ENCODE assay signal across 9 mouse cellular contexts in genomic region chr6:129517752-129518408, GRCm38 (mm10). TPM values are rescaled to one million over a fixed set of nuclear protein-coding genes. Genes with fewer than 3 reads are reported as not detected.
A peak's percentile ranks its signal among the peaks of the same experiment; 100 is the strongest.
DNase-seq lines count a peak whose midpoint lies in the region; ATAC-seq and TF ChIP-seq lines count a peak whose summit lies in the region.
"Had no signal": no experiment of that assay in that cellular context is flagged by ENCODE, and none has a peak within 500 bp of the region (broad histone marks: within the 10 kb centered on the region; RNA-seq: fewer than 3 reads in every experiment).

No protein-coding gene starts in this region.

- H3K4me1 ChIP-seq in thymus, adult 2 months (replicated peaks; ENCODE audit: control insufficient read depth, insufficient read depth, low read length) = no peaks in the 10 kb centered on the region
- H3K4me1 ChIP-seq in limb, embryonic 13.5 days = peaks cover 3% of the 10 kb centered on the region; the same call in 1 of the 2 replicates

- TF ChIP-seq POLR2A in thymus, adult 2 months (IDR thresholded peaks at IDR 0.05; ENCODE audit: control insufficient read depth, extremely low read depth, insufficient read depth, low read length, poor library complexity) = no peak

- peak; percentile 66; the same call in 1 of the 2 replicates for ATAC-seq in limb, embryonic 13.5 days (ENCODE audit: low FRiP score, low read depth)

- no peaks in the 10 kb centered on the region for H3K9me3 ChIP-seq in limb, embryonic 13.5 days

- no peak overlapping the region for H3K9ac ChIP-seq in limb, embryonic 13.5 days

- no peak for TF ChIP-seq CTCF in thymus, adult 2 months (IDR thresholded peaks at IDR 0.05; ENCODE audit: borderline replicate concordance, control insufficient read depth, extremely low read depth, insufficient read depth, low read length, poor library complexity)

- H3K27ac ChIP-seq in thymus, adult 2 months (ENCODE audit: control insufficient read depth, insufficient read depth, low read length) = no peak overlapping the region
- no peak overlapping the region for H3K27ac ChIP-seq in limb, embryonic 13.5 days

- no peak overlapping the region for H3K4me2 ChIP-seq in limb, embryonic 13.5 days (replicated peaks)

- DNase-seq in cerebellum, adult 9-10 months = peak; percentile 26
- DNase-seq in cerebellum, adult 11 months = no peak
- peak; percentile 19 for DNase-seq in thymus, adult 2 months
- no peak for DNase-seq in thymus, postnatal 36 days
- peak; percentile 46 for DNase-seq in heart, postnatal 4 days
- DNase-seq in natural killer cell, adult 2 months (ENCODE audit: low spot score in 2 of 2) = peak; percentile 9 to 34
- no peak for DNase-seq in frontal cortex, postnatal 25 days (ENCODE audit: low spot score in 2 of 2)

- H3K4me3 ChIP-seq in thymus, adult 2 months (ENCODE audit: control insufficient read depth, insufficient read depth, low read length) = no peak overlapping the region
- H3K4me3 ChIP-seq in limb, embryonic 13.5 days = no peak overlapping the region

- 50% methylated on average over 2 of the region's 2 CpGs for WGBS in thymus, adult 2 months
- WGBS in limb, embryonic 13.5 days = 48% methylated on average over 2 of the region's 2 CpGs

- H3K27me3 ChIP-seq in thymus, adult 2 months (ENCODE audit: control insufficient read depth, insufficient read depth, low read length) = no peaks in the 10 kb centered on the region
- H3K27me3 ChIP-seq in limb, embryonic 13.5 days = no peaks in the 10 kb centered on the region

- no peaks in the 10 kb centered on the region for H3K36me3 ChIP-seq in thymus, adult 2 months (ENCODE audit: control insufficient read depth, insufficient read depth, low read length)
- no peaks in the 10 kb centered on the region for H3K36me3 ChIP-seq in limb, embryonic 13.5 days

RNA-seq across cellular contexts. Expression of gene Tmem52b, which starts 5.5 kb away (rescaled TPM):
- polyA plus RNA-seq in thymus, adult 2 months (2012; rRNA removed) = 0.18 TPM in 1 of 2 replicates, not detected in the other
- not detected for total RNA-seq in heart, postnatal 4 days (2021)
- polyA plus RNA-seq in limb, embryonic 13.5 days (2015; fragmentation: Nextera tagmentation; extraction: Ambion mirVana) = 0.06 TPM in 1 of 2 replicates, not detected in the other
- total RNA-seq: ES-E14 had no signal

RNA-seq across cellular contexts. Expression of gene Olr1, which starts 10.9 kb away (rescaled TPM):
- polyA plus RNA-seq in thymus, adult 2 months (2012; rRNA removed) = 0.13 and 0.19 TPM in 2 replicates
- under 1 TPM; 0.26 to 0.41 TPM for total RNA-seq in heart, postnatal 4 days (2021)
- not detected in 2 replicates for polyA plus RNA-seq in limb, embryonic 13.5 days (2015; fragmentation: Nextera tagmentation; extraction: Ambion mirVana)

RNA-seq across cellular contexts. Expression of gene Gabarapl1, which starts 15.1 kb away (rescaled TPM):
- 24.6 and 29.8 TPM in 2 replicates for polyA plus RNA-seq in thymus, adult 2 months (2012; rRNA removed)
- 10 to 100 TPM; 40.0 to 40.2 TPM for total RNA-seq in heart, postnatal 4 days (2021)
- polyA plus RNA-seq in limb, embryonic 13.5 days (2015; fragmentation: Nextera tagmentation; extraction: Ambion mirVana) = 55.4 and 55.5 TPM in 2 replicates

RNA-seq across cellular contexts. Expression of gene Klre1, which starts 59.8 kb away (rescaled TPM):
- 0.23 and 0.44 TPM in 2 replicates for polyA plus RNA-seq in thymus, adult 2 months (2012; rRNA removed)
- not detected for total RNA-seq in heart, postnatal 4 days (2021)
- polyA plus RNA-seq in limb, embryonic 13.5 days (2015; fragmentation: Nextera tagmentation; extraction: Ambion mirVana) = not detected in 2 replicates
- total RNA-seq: ES-E14 had no signal

Comparison
In these comparisons a context has a peak if more than half of its experiments do, and no peak if none do; other contexts are left out.
1. DNase-seq: peak in cerebellum, adult 9-10 months (single experiment), thymus, adult 2 months (single experiment), heart, postnatal 4 days (single experiment) and natural killer cell, adult 2 months (2 of 2); none in cerebellum, adult 11 months (single experiment), thymus, postnatal 36 days (0 of 2) and frontal cortex, postnatal 25 days (0 of 2).